Mouse (Mus musculus) intestine, embryonic 14.5 days (tissue): ENCODE measurements at regions not wholly inside any gene's neighbourhood (a gene's known extent, or its start where the extent isn't known, plus 50 kb on each side); places are given as distances from the start of the nearest gene placed in this dataset.

ENCODE experiments used
- ATAC-seq: fragments of 200-750 bp; cut with Nextera tagmentation; replicated peaks from 2 replicates; pipeline ENCODE4 v1.8.0; 2017; ENCODE audit warnings: low read depth, moderate number of reproducible peaks, moderate TSS enrichment, moderate library complexity; ENCODE audit not compliant: low FRiP score, low TSS enrichment
- DNase-seq: peaks from one replicate; pipeline ENCODE4 v3.0.0-alpha.2; 2018; ENCODE audit warnings: low spot score
- H3K27ac ChIP-seq: fragments of 300-500 bp; sonication (generic); 2 replicates; pipeline ENCODE4 v1.5.1; 2014; ENCODE audit warnings: low read depth, mild to moderate bottlenecking, control low read depth
- H3K27me3 ChIP-seq: fragments of 300-500 bp; sonication (generic); replicated peaks from 2 replicates; pipeline ENCODE4 v1.6.1; 2014; ENCODE audit warnings: low read length, control low read depth; ENCODE audit not compliant: control insufficient read depth, insufficient read depth
- H3K36me3 ChIP-seq: fragments of 300-500 bp; sonication (generic); 2 replicates; pipeline ENCODE4 v1.6.1; 2014; ENCODE audit warnings: low read length, control low read depth; ENCODE audit not compliant: control insufficient read depth, insufficient read depth
- H3K4me1 ChIP-seq: fragments of 300-500 bp; sonication (generic); replicated peaks from 2 replicates; pipeline ENCODE4 v1.6.1; 2014; ENCODE audit warnings: low read length, control low read depth, mixed read lengths; ENCODE audit not compliant: control insufficient read depth, insufficient read depth
- H3K4me2 ChIP-seq: fragments of 300-500 bp; sonication (generic); 2 replicates; pipeline ENCODE4 v1.6.1; 2014; ENCODE audit warnings: low read length
- H3K4me3 ChIP-seq: fragments of 300-500 bp; sonication (generic); 2 replicates; pipeline ENCODE4 v1.5.1; 2014; ENCODE audit warnings: low read depth, low read length, control low read depth, mixed read lengths
- H3K9ac ChIP-seq: fragments of 300-500 bp; sonication (generic); 2 replicates; pipeline ENCODE4 v1.6.1; 2014; ENCODE audit warnings: mild to moderate bottlenecking, low read length
- H3K9me3 ChIP-seq: fragments of 300-500 bp; sonication (generic); 2 replicates; pipeline ENCODE4 v1.6.1; 2016; ENCODE audit warnings: low read length, control low read depth; ENCODE audit not compliant: control insufficient read depth
- WGBS: fragments of 180-500 bp; shearing (Covaris S2); extraction: QIAGEN DNeasy Blood & Tissue Kit; methylation state at CpG from one replicate; pipeline ENCODE4 v1.1.7; 2014; 5-methylcytosine and 5-hydroxymethylcytosine counted together

- DNase-seq (no peak), ATAC-seq (no peak)
- Histone ChIP-seq H3K4me1 (no peaks in the 10 kb centered on the region), H3K36me3 (no peaks in the 10 kb centered on the region), H3K9ac (no peak overlapping the region), H3K4me3 (no peak overlapping the region), H3K27me3 (no peaks in the 10 kb centered on the region), H3K9me3 (no peaks in the 10 kb centered on the region), H3K4me2 (no peak overlapping the region), H3K27ac (no peak overlapping the region)
- WGBS: 88% methylated on average over 9 of the region's 9 CpGs
Observed at GRCm38 (mm10) chr4:9106778-9107177, 867.9 kb upstream of the Car8 start.

DNA sequence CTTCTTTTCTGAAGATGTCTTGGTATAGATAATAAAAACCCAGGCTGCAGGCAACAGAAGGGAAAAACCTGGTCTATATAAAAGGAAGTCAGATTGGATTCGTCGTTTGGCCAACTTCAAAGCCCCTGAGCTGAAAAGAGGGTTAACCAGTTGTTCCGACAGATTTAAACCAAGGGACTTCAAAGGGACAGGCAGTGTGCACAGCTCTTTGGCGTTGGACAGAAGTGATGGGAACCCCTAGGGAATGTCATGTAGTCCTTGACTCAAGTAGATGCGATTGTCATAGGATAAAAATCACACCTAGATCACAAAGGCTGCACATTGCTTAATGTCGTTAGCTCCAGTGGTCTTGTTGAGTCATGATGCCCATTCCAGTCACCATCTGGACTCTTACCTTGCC is 865.8 kb upstream of the Car8 start:
- H3K27ac ChIP-seq: no peak overlapping the region
- no peaks in the 10 kb centered on the region for H3K4me1 ChIP-seq
- 73% methylated on average over 6 of the region's 6 CpGs for WGBS
- DNase-seq (no peak), ATAC-seq (no peak)
- no peak overlapping the region for H3K4me3 ChIP-seq
- H3K9ac ChIP-seq: no peak overlapping the region
- H3K36me3 ChIP-seq: no peaks in the 10 kb centered on the region
- no peaks in the 10 kb centered on the region for H3K27me3 ChIP-seq
- no peaks in the 10 kb centered on the region for H3K9me3 ChIP-seq
- no peak overlapping the region for H3K4me2 ChIP-seq

DNA sequence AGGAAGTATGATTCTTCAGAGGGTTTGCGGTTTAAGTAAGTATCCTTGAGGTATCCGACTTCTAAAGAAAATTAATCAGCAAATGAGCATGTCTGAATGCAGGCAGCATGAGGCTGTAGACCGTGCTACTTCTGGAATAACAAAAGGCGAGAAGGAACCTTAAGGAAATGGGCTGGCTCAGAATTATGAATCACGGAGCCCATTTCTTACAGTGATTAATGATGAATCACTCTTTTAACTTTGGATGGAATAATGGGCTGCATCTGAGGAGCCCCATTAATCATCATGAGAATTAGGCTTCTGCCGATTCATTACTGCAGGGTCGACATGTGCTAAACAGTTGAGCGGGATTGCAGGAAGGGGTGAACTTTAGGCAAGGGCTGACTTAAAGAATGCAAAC is 865.1 kb upstream of the Car8 start:
- H3K27ac ChIP-seq: no peak overlapping the region
- H3K4me2 ChIP-seq: no peak overlapping the region
- WGBS: 57% methylated on average over 8 of the region's 8 CpGs
- H3K4me3 ChIP-seq: no peak overlapping the region
- DNase-seq (no peak), ATAC-seq (no peak)
- no peaks in the 10 kb centered on the region for H3K36me3 ChIP-seq
- no peaks in the 10 kb centered on the region for H3K4me1 ChIP-seq
- H3K9me3 ChIP-seq: no peaks in the 10 kb centered on the region
- no peak overlapping the region for H3K9ac ChIP-seq
- H3K27me3 ChIP-seq: no peaks in the 10 kb centered on the region

GRCm38 (mm10) chr4:9096809-9097700 is 858.2 kb upstream of the Car8 start:
- 26% methylated on average over 24 of the region's 24 CpGs for WGBS
- Histone ChIP-seq H3K9ac (no peak overlapping the region), H3K9me3 (no peaks in the 10 kb centered on the region), H3K4me3 (no peak overlapping the region), H3K27ac (no peak overlapping the region), H3K4me2 (peak overlapping the region; percentile 30), H3K27me3 (no peaks in the 10 kb centered on the region), H3K4me1 (0 out of 2 replicates have a peak, but pooled peaks cover 4% of the 10 kb centered on the region), H3K36me3 (no peaks in the 10 kb centered on the region)
- ATAC-seq (peak; percentile 63; the same call in 1 of the 2 replicates), DNase-seq (peak; percentile 99)

DNA sequence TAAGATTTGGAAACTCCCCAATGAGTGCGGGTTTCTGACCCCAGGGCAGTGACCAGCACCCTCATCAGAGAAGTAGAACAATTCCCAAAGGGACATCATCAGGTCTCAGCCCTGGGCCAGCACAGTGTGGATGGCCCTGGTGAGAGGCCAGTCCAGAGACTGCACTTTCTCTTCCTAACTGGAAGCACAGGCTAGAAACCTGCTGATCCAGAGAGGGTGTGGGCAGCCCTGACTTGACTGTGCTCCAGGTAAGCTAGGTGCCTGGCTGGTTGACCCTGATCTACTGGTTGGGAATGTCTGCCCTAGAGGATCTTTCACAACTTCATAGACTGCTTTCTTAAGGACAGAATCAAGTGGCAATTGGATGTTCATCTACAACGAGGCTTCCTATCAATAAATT is 857.4 kb upstream of the Car8 start:
- DNase-seq (no peak), ATAC-seq (peak; percentile 52; the same call in 1 of the 2 replicates)
- no peaks in the 10 kb centered on the region for H3K36me3 ChIP-seq
- no peaks in the 10 kb centered on the region for H3K9me3 ChIP-seq
- H3K9ac ChIP-seq: no peak overlapping the region
- WGBS: 85% methylated on average over 2 of the region's 2 CpGs
- no peaks in the 10 kb centered on the region for H3K27me3 ChIP-seq
- H3K4me2 ChIP-seq: no peak overlapping the region
- no peak overlapping the region for H3K27ac ChIP-seq
- H3K4me1 ChIP-seq: 0 out of 2 replicates have a peak, but pooled peaks cover 4% of the 10 kb centered on the region
- H3K4me3 ChIP-seq: no peak overlapping the region

DNA sequence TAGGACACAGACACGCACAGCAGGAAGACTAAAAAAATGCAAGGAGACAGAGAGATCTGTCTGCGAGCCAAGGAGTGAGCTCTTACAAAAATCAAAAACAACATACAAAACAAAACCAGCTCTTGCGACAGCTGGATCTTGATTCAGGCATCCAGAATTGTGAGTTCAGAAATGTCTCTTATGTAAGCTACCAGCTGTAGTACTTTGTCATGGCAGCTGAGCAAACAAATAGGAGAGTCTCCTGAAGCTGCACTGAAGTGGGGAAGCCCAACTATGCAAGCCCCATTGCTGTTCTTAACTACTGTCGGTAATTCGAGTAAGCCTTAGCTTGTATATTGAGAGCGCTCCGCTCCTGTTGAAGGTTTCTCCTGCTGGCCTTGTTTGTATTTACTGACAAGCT is 856.8 kb upstream of the Car8 start:
- Histone ChIP-seq H3K4me3 (no peak overlapping the region), H3K27me3 (no peaks in the 10 kb centered on the region), H3K36me3 (no peaks in the 10 kb centered on the region), H3K4me1 (0 out of 2 replicates have a peak, but pooled peaks cover 4% of the 10 kb centered on the region), H3K9ac (no peak overlapping the region), H3K27ac (no peak overlapping the region), H3K4me2 (no peak overlapping the region), H3K9me3 (no peaks in the 10 kb centered on the region)
- no peak for DNase-seq
- ATAC-seq: no peak
- 52% methylated on average over 7 of the region's 7 CpGs for WGBS

GRCm38 (mm10) chr4:9094522-9094921 is 855.7 kb upstream of the Car8 start:
- no peaks in the 10 kb centered on the region for H3K36me3 ChIP-seq
- H3K27ac ChIP-seq: no peak overlapping the region
- no peak for DNase-seq
- H3K4me1 ChIP-seq: 0 out of 2 replicates have a peak, but pooled peaks cover 4% of the 10 kb centered on the region
- no peak overlapping the region for H3K4me3 ChIP-seq
- no peaks in the 10 kb centered on the region for H3K27me3 ChIP-seq
- H3K9ac ChIP-seq: no peak overlapping the region
- 29% methylated on average over 10 of the region's 10 CpGs for WGBS
- ATAC-seq: no peak
- no peak overlapping the region for H3K4me2 ChIP-seq
- no peaks in the 10 kb centered on the region for H3K9me3 ChIP-seq

DNA sequence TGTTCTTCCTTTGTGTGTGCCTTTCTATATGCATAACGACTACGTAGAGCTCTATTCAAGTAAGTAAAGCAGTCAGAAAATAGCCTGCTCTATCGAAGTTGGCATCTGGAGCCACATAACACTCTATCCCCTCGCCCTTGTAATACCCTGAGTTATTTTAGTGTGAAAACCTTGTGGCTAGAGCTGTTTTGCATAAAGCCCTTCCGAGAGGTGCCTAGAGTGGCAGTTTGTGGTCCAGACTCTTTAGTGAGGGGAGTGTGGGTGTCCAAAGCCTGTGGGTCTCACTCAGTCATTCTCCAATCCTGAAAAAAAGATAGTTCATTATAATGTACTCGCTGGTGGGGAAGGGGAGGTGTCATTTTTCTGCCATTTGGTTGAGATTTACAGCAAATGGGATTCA is 855.2 kb upstream of the Car8 start:
- Histone ChIP-seq H3K36me3 (no peaks in the 10 kb centered on the region), H3K9me3 (no peaks in the 10 kb centered on the region), H3K4me2 (no peak overlapping the region), H3K4me1 (0 out of 2 replicates have a peak, but pooled peaks cover 4% of the 10 kb centered on the region), H3K27ac (no peak overlapping the region), H3K4me3 (no peak overlapping the region), H3K27me3 (no peaks in the 10 kb centered on the region), H3K9ac (no peak overlapping the region)
- DNase-seq: no peak
- 70% methylated on average over 6 of the region's 6 CpGs for WGBS
- no peak for ATAC-seq

GRCm38 (mm10) chr4:9083526-9083925 is 844.7 kb upstream of the Car8 start:
- 78% methylated on average over 13 of the region's 13 CpGs for WGBS
- H3K4me1 ChIP-seq: peaks cover 4% of the 10 kb centered on the region; the same call in 1 of the 2 replicates
- no peaks in the 10 kb centered on the region for H3K36me3 ChIP-seq
- DNase-seq (peak; percentile 33), ATAC-seq (no peak)
- no peak overlapping the region for H3K4me3 ChIP-seq
- no peaks in the 10 kb centered on the region for H3K9me3 ChIP-seq
- H3K9ac ChIP-seq: no peak overlapping the region
- H3K4me2 ChIP-seq: no peak overlapping the region
- no peaks in the 10 kb centered on the region for H3K27me3 ChIP-seq
- no peak overlapping the region for H3K27ac ChIP-seq
